Mouse (Mus musculus): ENCODE data around the gene Sf3b3.

The Sf3b3 gene

GRCm38 (mm10) chr8:110847645-110848495 is 1.3 kb upstream of the Sf3b3 start:
- DNase-seq (ENCODE audit: low read depth, low spot score) = no peak

DNA sequence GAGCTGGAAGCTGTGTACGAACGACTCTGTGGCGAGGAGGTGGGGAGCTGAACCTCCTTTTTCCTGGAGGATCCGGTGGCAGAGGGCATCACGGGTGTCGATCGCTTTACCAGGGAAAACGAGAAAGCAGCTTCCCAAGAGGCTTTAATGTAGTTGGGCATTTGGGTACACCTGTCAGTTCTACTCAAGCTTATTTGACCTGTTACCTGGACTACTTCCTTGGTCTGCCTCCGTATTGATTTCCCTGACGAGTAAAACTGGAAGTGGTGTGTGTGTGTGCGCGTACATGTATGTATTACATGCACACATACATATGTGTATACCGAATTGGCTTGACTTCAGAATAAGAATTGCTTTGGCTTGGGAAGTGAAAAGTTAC is 573 bp upstream of the Sf3b3 start:
- DNase-seq (ENCODE audit: low read depth, low spot score) = no peak

DNA sequence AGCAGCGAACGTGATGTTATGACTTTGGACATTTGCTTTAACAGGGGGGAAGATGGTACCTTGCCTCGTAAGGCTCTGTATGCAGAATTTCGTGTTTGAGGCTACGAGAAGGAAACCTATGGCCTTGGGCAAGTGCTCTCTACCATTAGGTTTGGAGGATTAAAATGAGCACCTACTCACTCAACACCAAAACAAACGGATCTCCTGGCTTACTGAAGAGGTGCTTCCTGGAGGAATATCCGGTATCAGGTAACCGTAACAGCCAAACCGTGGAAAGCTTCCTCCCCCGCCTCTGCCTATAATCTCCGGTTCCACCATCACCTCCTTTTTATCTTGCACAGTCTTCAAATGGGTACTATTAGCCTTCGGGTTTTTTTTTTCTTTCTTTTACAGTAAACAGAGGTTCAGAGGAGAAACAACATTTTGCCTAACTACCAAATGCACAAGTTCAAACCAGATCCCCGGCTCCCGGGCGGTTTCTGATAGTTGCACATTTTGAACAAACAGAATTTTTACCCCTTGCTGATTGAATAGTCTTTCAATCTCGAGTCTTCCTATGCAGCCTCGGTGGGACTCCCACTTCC is 674 bp downstream of the Sf3b3 start:
- DNase-seq (ENCODE audit: low read depth, low spot score) = peak; percentile 51

DNA sequence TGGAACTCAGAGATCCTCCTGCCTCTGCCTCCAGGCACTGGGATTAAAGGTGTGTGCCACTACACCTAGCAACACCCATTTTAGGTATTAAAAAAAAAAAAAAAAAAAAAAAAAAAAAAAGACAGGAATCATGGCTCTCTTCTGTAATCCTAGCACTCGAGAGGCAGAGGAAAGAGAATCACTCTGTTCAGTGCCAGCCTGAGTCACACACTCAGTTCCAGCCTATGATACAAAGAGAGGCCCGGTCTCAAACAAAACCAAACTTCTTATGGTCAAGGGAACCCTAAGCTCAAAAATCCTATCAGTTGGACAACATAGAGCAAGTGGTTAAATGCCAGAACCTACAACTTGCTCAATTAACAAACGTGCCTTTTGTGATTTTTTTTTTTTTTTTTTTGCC is 1.6 kb downstream of the Sf3b3 start:
- DNase-seq (ENCODE audit: low read depth, low spot score) = no peak

DNA sequence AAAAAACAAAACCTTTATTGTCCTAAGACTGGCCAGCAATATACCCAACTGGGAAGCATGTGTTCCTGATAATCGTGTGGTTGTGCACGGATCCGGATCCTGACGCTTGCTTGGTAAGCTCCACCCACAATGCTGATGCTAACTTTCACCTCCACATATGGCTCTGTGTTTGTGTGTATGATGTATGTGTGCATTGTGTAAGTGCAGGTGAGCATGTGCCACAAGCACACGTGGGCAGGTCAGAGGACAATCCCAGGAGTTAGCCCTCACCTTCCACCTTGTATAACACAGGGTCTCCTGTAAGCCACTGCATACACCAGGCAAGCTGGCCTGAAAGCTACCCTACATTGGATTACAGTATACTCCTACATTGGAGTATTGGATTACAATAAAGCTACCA is 3.4 kb downstream of the Sf3b3 start:
- no peak for DNase-seq (ENCODE audit: low read depth, low spot score)

GRCm38 (mm10) chr8:110842012-110842574 is 4.5 kb downstream of the Sf3b3 start:
- no peak for DNase-seq (ENCODE audit: low read depth, low spot score)

GRCm38 (mm10) chr8:110831956-110832355 is 14.6 kb downstream of the Sf3b3 start:
- DNase-seq (ENCODE audit: low read depth, low spot score) = no peak

- DNase-seq (ENCODE audit: low read depth, low spot score) = no peak
Measured at GRCm38 (mm10) chr8:110828511-110828910, 18.1 kb downstream of the Sf3b3 start.

- DNase-seq (ENCODE audit: low read depth, low spot score) = no peak
Measured at GRCm38 (mm10) chr8:110824861-110825260, 21.7 kb downstream of the Sf3b3 start.

DNA sequence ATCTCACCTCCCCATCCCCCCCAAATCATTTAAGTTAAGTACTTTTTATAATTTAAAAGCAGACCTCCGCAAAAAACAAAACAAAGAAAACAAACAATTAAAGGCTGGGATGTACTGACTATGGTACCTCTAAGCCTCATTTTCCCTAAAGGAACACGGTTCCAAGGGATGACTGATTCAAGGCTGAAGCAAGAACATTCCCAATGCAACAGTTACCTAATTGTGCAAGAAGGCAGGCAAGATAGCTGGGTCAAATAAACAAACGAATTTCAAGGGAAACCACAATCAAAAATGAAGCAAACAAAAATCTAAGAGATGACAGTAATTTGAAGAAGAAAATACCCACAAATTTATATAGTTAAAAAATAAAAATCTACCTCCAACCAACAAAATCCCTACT is 24.6 kb downstream of the Sf3b3 start:
- DNase-seq (ENCODE audit: low read depth, low spot score) = no peak

- no peak for DNase-seq (ENCODE audit: low read depth, low spot score)
Measured at GRCm38 (mm10) chr8:110820257-110820656, 26.3 kb downstream of the Sf3b3 start.

DNA sequence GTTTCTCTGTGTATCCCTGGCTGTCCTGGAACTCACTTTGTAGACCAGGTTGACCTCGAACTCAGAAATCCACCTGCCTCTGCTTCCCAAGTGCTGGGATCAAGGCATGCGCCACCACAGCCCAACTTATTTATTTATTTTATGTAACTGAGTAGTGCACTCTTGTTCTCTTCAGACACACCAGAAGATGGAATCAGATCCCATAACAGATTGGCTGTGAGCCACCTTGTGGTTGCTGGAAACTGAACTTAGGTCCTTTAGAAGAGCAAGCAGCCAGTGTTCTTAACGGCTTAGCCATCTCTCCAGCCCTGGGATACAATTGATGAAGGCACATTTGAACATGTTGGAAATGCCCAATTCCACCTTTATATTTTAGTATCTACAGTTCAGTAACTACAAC is 28.0 kb downstream of the Sf3b3 start:
- no peak for DNase-seq (ENCODE audit: low read depth, low spot score)

DNA sequence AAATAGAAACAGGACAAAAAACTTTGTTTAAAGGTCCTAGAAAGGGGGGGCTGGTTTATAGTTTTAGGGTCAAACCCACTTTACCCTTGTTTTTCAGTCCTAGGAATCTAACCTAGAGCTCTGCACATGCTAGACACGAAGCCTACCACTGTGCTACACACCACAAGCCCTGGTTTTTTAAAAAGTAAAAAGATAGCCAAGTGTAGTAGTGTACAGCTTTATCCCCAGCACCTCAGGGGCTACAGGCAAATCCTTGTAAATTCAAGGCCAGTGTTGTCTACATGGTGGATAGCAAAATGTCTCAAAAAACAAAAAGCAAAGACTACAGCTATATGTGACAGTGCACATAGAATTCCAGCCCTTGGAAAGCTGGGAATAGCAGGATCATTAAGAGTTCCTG is 29.6 kb downstream of the Sf3b3 start:
- no peak for DNase-seq (ENCODE audit: low read depth, low spot score)

- no peak for DNase-seq (ENCODE audit: low read depth, low spot score)
Measured at GRCm38 (mm10) chr8:110815308-110815707, 31.3 kb downstream of the Sf3b3 start.

DNA sequence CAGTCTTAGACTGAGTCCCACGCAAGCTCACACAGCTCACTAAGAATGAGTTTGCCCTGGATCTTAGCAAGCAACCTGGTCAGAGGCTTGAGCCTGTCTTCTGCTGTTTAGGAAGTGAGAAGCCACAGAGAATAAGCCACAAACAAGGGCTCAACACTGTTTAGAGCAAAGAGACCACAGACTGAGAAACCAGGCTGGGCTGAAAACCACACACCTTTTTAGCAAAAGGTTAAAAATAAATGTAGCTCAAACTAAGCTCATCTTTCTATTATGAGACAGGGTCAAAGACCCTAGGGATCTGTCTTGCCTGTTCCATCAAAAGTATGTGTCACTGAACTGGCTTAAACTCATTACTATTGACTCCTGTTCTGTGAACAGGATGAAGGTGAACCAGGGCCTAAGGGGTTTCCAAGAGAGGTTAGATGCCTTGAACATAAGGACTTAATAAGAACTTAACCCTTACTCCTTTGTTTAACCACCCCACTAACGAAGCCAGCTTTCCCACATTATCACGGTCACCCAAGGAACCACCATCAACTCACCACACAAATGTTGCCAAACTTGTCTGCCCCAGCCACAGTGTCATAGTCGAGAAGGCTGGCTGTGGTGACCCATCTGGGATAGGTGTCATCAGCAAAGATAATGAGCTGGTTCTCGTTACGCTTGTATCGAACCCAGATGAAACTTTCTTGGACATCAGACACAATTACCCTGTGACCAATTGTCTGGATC is 33.3 kb downstream of the Sf3b3 start:
- no peak for DNase-seq (ENCODE audit: low read depth, low spot score)

DNA sequence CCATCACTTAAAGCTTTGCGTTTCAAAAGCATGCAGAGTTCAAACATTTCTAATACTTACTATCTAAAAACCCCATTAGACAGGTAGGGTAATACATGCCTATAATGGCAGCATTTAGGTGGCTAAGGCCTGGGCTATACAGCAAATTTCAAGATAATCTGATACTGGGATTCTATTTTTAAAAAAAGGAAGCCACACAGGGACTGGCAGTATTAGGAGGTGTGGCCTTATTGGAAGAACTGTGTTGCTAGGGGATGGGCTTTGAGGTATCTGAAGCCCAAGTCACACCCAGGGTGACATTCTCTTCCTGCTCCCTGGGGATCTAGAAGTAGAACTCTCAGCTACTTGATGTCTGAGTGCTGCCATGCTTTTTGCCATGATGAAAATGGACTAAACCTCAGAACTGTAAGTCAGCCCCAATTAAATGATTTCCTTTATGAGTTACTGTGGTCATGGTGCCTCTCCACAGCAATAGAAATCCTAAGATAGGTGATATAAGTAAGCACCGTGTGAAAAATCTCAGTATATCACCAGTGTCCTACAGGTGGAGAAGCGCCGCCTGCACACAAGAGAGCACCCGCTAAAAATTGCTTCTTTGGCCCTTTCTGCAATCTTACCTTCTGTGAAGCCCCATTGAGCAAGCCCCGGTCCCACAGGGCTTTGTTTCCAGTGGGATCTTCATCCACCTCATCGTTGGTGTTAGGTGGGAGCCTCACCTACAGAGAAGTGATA is 34.1 kb downstream of the Sf3b3 start:
- no peak for DNase-seq (ENCODE audit: low read depth, low spot score)

- no peak for DNase-seq (ENCODE audit: low read depth, low spot score)
Measured at GRCm38 (mm10) chr8:110811793-110812192, 34.8 kb downstream of the Sf3b3 start.

DNA sequence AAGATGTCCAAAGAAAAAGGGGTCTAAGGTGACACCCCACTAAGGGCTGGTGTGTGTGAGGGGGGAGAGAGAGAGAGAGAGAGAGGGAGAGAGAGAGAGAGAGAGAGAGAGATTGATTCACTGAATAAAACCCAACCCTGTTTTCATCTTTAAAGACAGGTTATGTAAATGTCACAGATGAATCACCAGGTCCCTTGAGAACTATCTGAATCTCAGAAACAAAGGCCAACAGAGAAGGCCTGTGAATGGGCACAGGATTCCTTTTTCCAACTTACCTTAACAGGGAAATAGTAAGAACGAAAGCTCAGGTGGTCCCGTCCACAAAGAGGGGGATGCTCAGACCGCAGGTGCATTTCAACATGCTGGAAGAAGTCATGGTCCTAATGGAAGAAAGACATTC is 35.5 kb downstream of the Sf3b3 start:
- no peak for DNase-seq (ENCODE audit: low read depth, low spot score)

DNA sequence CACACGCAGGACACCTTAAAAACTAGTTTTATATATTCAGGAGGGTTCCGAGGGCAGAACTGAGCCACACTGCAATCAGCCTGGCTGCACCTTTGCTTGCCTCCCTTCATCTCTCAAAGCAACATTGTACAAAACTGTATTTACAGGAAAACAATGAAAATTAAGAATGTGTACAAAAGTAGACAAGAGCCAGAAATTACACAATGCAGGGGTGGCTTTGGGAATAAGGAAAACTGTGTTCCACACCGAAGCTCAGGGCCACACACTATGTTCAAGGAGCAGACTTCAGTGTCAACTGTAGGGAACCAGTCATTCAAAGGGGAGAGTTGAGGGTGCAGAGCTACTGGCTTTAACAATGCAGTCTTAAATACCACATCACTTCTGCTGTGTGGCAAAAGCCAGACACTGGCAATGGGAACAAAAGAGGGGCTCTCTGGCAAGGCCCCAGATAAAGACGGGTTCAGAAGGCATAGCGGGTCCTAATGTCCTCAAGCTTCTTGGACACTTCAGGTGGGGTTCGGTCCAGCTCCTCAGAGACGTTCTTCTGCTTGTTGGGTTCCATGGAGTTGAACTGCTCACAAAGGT is 36.0 kb downstream of the Sf3b3 start:
- DNase-seq (ENCODE audit: low read depth, low spot score) = no peak

GRCm38 (mm10) chr8:110809831-110810230 is 36.8 kb downstream of the Sf3b3 start:
- no peak for DNase-seq (ENCODE audit: low read depth, low spot score)
